Mouse (Mus musculus) neural tube, embryonic 14.5 days (tissue): Measurements from ENCODE around the gene Lgi2. TPM values are rescaled to one million over a fixed set of nuclear protein-coding genes. Genes with fewer than 3 reads are reported as not detected.

Experiments used
- ATAC-seq: fragments of 200-750 bp; cut with Nextera tagmentation; 2 replicates; pipeline ENCODE4 v1.8.0; 2017; ENCODE audit warnings: low read depth, mild to moderate bottlenecking, moderate TSS enrichment, moderate library complexity
- H3K27ac ChIP-seq: fragments of 300-500 bp; sonication (generic); 2 replicates; pipeline ENCODE4 v1.5.1; 2014; ENCODE audit warnings: low read depth, mild to moderate bottlenecking, control low read depth, low read length, moderate library complexity, mixed read lengths
- H3K27me3 ChIP-seq: fragments of 300-500 bp; sonication (generic); 2 replicates; pipeline ENCODE4 v1.6.1; 2014; ENCODE audit warnings: low read length; ENCODE audit not compliant: control insufficient read depth, insufficient read depth
- H3K36me3 ChIP-seq: fragments of 300-500 bp; sonication (generic); 2 replicates; pipeline ENCODE4 v1.6.1; 2014; ENCODE audit warnings: low read length, mixed read lengths; ENCODE audit not compliant: control insufficient read depth, insufficient read depth
- H3K4me1 ChIP-seq: fragments of 300-500 bp; sonication (generic); 2 replicates; pipeline ENCODE4 v1.6.1; 2014; ENCODE audit warnings: low read length; ENCODE audit not compliant: control insufficient read depth, insufficient read depth
- H3K4me2 ChIP-seq: fragments of 300-500 bp; sonication (generic); 2 replicates; pipeline ENCODE4 v1.6.1; 2014; ENCODE audit warnings: mild to moderate bottlenecking, low read depth, low read length, control low read depth
- H3K4me3 ChIP-seq: fragments of 300-500 bp; sonication (generic); 2 replicates; pipeline ENCODE4 v1.5.1; 2014; ENCODE audit warnings: low read depth, low read length, control low read depth, mixed read lengths
- H3K9ac ChIP-seq: fragments of 300-500 bp; sonication (generic); replicated peaks from 2 replicates; pipeline ENCODE4 v1.6.1; 2014; ENCODE audit warnings: low read depth, mild to moderate bottlenecking, control low read depth, low read length, mixed read lengths
- H3K9me3 ChIP-seq: fragments of 300-500 bp; sonication (generic); 2 replicates; pipeline ENCODE4 v1.6.1; 2016; ENCODE audit warnings: low read length; ENCODE audit not compliant: control insufficient read depth
- WGBS: fragments of 180-500 bp; shearing (Covaris S2); extraction: QIAGEN DNeasy Blood & Tissue Kit; methylation state at CpG from one replicate; pipeline ENCODE4 v1.1.7; 2014; 5-methylcytosine and 5-hydroxymethylcytosine counted together
- polyA plus RNA-seq: library from polyadenylated mRNA; unstranded; fragments of >200 nt; fragmentation: Nextera tagmentation; extraction: Ambion mirVana; gene quantifications from 2 replicates; pipeline ENCODE4 v1.2.1, GENCODE M21; 2014

The Lgi2 gene
- polyA plus RNA-seq, 1 experiment from 2014 or later = 8.6 TPM

GRCm38 (mm10) chr5:52588650-52589049 lies 22.4 kb upstream of the Lgi2 start:
- no peaks in the 10 kb centered on the region for H3K36me3 ChIP-seq
- ATAC-seq = no peak
- no peaks in the 10 kb centered on the region for H3K9me3 ChIP-seq
- 79% methylated on average over 4 of the region's 4 CpGs for WGBS
- no peak overlapping the region for H3K27ac ChIP-seq
- no peak overlapping the region for H3K4me2 ChIP-seq
- no peak overlapping the region for H3K9ac ChIP-seq
- H3K27me3 ChIP-seq = no peaks in the 10 kb centered on the region
- no peak overlapping the region for H3K4me3 ChIP-seq
- H3K4me1 ChIP-seq = no peaks in the 10 kb centered on the region

- Histone ChIP-seq H3K4me2 (no peak overlapping the region), H3K36me3 (no peaks in the 10 kb centered on the region), H3K27me3 (no peaks in the 10 kb centered on the region), H3K4me3 (no peak overlapping the region), H3K4me1 (no peaks in the 10 kb centered on the region), H3K9me3 (no peaks in the 10 kb centered on the region), H3K9ac (no peak overlapping the region), H3K27ac (no peak overlapping the region)
- 87% methylated on average over 9 of the region's 9 CpGs for WGBS
- no peak for ATAC-seq
These were observed 21.1 kb upstream of the Lgi2 start for GRCm38 (mm10) chr5:52587291-52587733.

GRCm38 (mm10) chr5:52572572-52572971 lies 6.3 kb upstream of the Lgi2 start:
- Histone ChIP-seq H3K4me2 (no peak overlapping the region), H3K27me3 (no peaks in the 10 kb centered on the region), H3K9ac (no peak overlapping the region), H3K4me1 (no peaks in the 10 kb centered on the region), H3K27ac (no peak overlapping the region), H3K4me3 (no peak overlapping the region), H3K36me3 (no peaks in the 10 kb centered on the region), H3K9me3 (no peaks in the 10 kb centered on the region; the same call in 1 of the 2 replicates)
- 53% methylated on average over 1 of the region's 1 CpGs for WGBS
- ATAC-seq = no peak

- peaks cover 1% of the 10 kb centered on the region; the same call in 1 of the 2 replicates for H3K27me3 ChIP-seq
- H3K36me3 ChIP-seq = no peaks in the 10 kb centered on the region
- H3K4me3 ChIP-seq = no peak overlapping the region
- WGBS = 29% methylated on average over 6 of the region's 6 CpGs
- no peak overlapping the region for H3K4me2 ChIP-seq
- H3K9ac ChIP-seq = no peak overlapping the region
- H3K4me1 ChIP-seq = peaks cover under 1% of the 10 kb centered on the region
- no peak for ATAC-seq
- no peaks in the 10 kb centered on the region; the same call in 1 of the 2 replicates for H3K9me3 ChIP-seq
- H3K27ac ChIP-seq = no peak overlapping the region
These were observed 4.5 kb upstream of the Lgi2 start for GRCm38 (mm10) chr5:52570746-52571145.

GRCm38 (mm10) chr5:52565214-52565812 lies 949 bp downstream of the Lgi2 start:
- peak overlapping the region; percentile 95 for H3K4me2 ChIP-seq
- peaks cover 9% of the 10 kb centered on the region for H3K4me1 ChIP-seq
- no peaks in the 10 kb centered on the region for H3K36me3 ChIP-seq
- peak overlapping the region; percentile 59 for H3K4me3 ChIP-seq
- H3K27ac ChIP-seq = no peak overlapping the region
- H3K9ac ChIP-seq = peak overlapping the region; percentile 67
- WGBS = 4% methylated on average over 17 of the region's 17 CpGs
- ATAC-seq = peak; percentile 41
- H3K9me3 ChIP-seq = no peaks in the 10 kb centered on the region
- peaks cover 3% of the 10 kb centered on the region; the same call in 1 of the 2 replicates for H3K27me3 ChIP-seq

GRCm38 (mm10) chr5:52564351-52564750 lies 1.9 kb downstream of the Lgi2 start:
- peaks cover 9% of the 10 kb centered on the region for H3K4me1 ChIP-seq
- H3K9ac ChIP-seq = no peak overlapping the region
- no peak overlapping the region for H3K27ac ChIP-seq
- no peak overlapping the region for H3K4me2 ChIP-seq
- ATAC-seq = no peak
- no peaks in the 10 kb centered on the region for H3K9me3 ChIP-seq
- H3K4me3 ChIP-seq = no peak overlapping the region
- no peaks in the 10 kb centered on the region for H3K36me3 ChIP-seq
- peaks cover 3% of the 10 kb centered on the region; the same call in 1 of the 2 replicates for H3K27me3 ChIP-seq
- 26% methylated on average over 3 of the region's 3 CpGs for WGBS

GRCm38 (mm10) chr5:52560240-52560639 lies 6.0 kb downstream of the Lgi2 start:
- no peaks in the 10 kb centered on the region for H3K9me3 ChIP-seq
- 82% methylated on average over 8 of the region's 8 CpGs for WGBS
- no peak overlapping the region for H3K27ac ChIP-seq
- no peak overlapping the region for H3K4me2 ChIP-seq
- no peaks in the 10 kb centered on the region for H3K36me3 ChIP-seq
- ATAC-seq = no peak
- no peak overlapping the region for H3K4me3 ChIP-seq
- no peaks in the 10 kb centered on the region for H3K27me3 ChIP-seq
- no peak overlapping the region for H3K9ac ChIP-seq
- H3K4me1 ChIP-seq = peaks cover 4% of the 10 kb centered on the region; the same call in 1 of the 2 replicates

- no peak overlapping the region for H3K4me2 ChIP-seq
- H3K9me3 ChIP-seq = no peaks in the 10 kb centered on the region
- no peak for ATAC-seq
- no peak overlapping the region for H3K27ac ChIP-seq
- no peak overlapping the region for H3K9ac ChIP-seq
- WGBS = 69% methylated on average over 7 of the region's 7 CpGs
- no peak overlapping the region for H3K4me3 ChIP-seq
- no peaks in the 10 kb centered on the region for H3K4me1 ChIP-seq
- no peaks in the 10 kb centered on the region for H3K27me3 ChIP-seq
- H3K36me3 ChIP-seq = no peaks in the 10 kb centered on the region
These were observed 10.7 kb downstream of the Lgi2 start for GRCm38 (mm10) chr5:52555526-52555925.

- Histone ChIP-seq H3K36me3 (no peaks in the 10 kb centered on the region), H3K27ac (peak overlapping the region; percentile 11; the same call in 1 of the 2 replicates), H3K4me3 (no peak overlapping the region), H3K9ac (no peak overlapping the region), H3K27me3 (no peaks in the 10 kb centered on the region), H3K9me3 (no peaks in the 10 kb centered on the region), H3K4me1 (no peaks in the 10 kb centered on the region), H3K4me2 (no peak overlapping the region)
- ATAC-seq = no peak
- 55% methylated on average over 3 of the region's 3 CpGs for WGBS
These were observed 15.0 kb downstream of the Lgi2 start for GRCm38 (mm10) chr5:52551318-52551632.
